ENCODE assay signal across 19 mouse cellular contexts in genomic region chr14:79836186-79836585, GRCm38 (mm10).
"Had no signal": no experiment of that assay in that cellular context is flagged by ENCODE, and none has a peak within 500 bp of the region (broad histone marks: within the 10 kb centered on the region; RNA-seq: fewer than 3 reads in every experiment).

No protein-coding gene starts in this region.

- DNase-seq: kidney, adult 18-20 months; kidney, adult 9 months; kidney, postnatal 14 days; left cerebral cortex, postnatal 4 days; lung, adult 18-20 months; lung, postnatal 14 days; right cerebral cortex, adult 18-20 months; right cerebral cortex, postnatal 14 days; right cerebral cortex, postnatal 4 days; thymus, postnatal 25 days had no signal

- H3K4me1 ChIP-seq: limb, embryonic 15.5 days; liver, embryonic 12.5 days; liver, embryonic 15.5 days; neural tube, embryonic 12.5 days had no signal

- H3K9ac ChIP-seq: limb, embryonic 12.5 days; limb, embryonic 15.5 days; liver, embryonic 12.5 days; liver, embryonic 15.5 days; midbrain, embryonic 12.5 days; midbrain, embryonic 15.5 days; neural tube, embryonic 12.5 days; neural tube, embryonic 15.5 days had no signal

- H3K27me3 ChIP-seq: limb, embryonic 12.5 days; limb, embryonic 15.5 days; liver, embryonic 12.5 days; liver, embryonic 15.5 days; midbrain, embryonic 15.5 days; neural tube, embryonic 12.5 days; neural tube, embryonic 15.5 days had no signal

- H3K4me2 ChIP-seq: limb, embryonic 12.5 days; limb, embryonic 15.5 days; liver, embryonic 12.5 days; liver, embryonic 15.5 days; midbrain, embryonic 12.5 days; midbrain, embryonic 15.5 days; neural tube, embryonic 12.5 days; neural tube, embryonic 15.5 days had no signal

- H3K9me3 ChIP-seq: limb, embryonic 12.5 days; limb, embryonic 15.5 days; midbrain, embryonic 12.5 days; midbrain, embryonic 15.5 days; neural tube, embryonic 12.5 days; neural tube, embryonic 15.5 days had no signal

- H3K27ac ChIP-seq: limb, embryonic 12.5 days; limb, embryonic 15.5 days; liver, embryonic 12.5 days; liver, embryonic 15.5 days; macrophage; midbrain, embryonic 12.5 days; midbrain, embryonic 15.5 days; neural tube, embryonic 12.5 days; neural tube, embryonic 15.5 days had no signal

- ATAC-seq: liver, embryonic 12.5 days had no signal

- H3K36me3 ChIP-seq: limb, embryonic 12.5 days; limb, embryonic 15.5 days; liver, embryonic 12.5 days; liver, embryonic 15.5 days; midbrain, embryonic 12.5 days; midbrain, embryonic 15.5 days; neural tube, embryonic 12.5 days; neural tube, embryonic 15.5 days had no signal

- H3K4me3 ChIP-seq: limb, embryonic 12.5 days; limb, embryonic 15.5 days; liver, embryonic 12.5 days; liver, embryonic 15.5 days; midbrain, embryonic 12.5 days; midbrain, embryonic 15.5 days; neural tube, embryonic 12.5 days; neural tube, embryonic 15.5 days had no signal
